Mouse (Mus musculus): Measurements from ENCODE around the gene Ggt6. TPM values are rescaled to one million over a fixed set of nuclear protein-coding genes. Genes with fewer than 3 reads are reported as not detected.

Gene Ggt6
- not detected for polyA plus RNA-seq (2017; shearing (Covaris generic))

DNA sequence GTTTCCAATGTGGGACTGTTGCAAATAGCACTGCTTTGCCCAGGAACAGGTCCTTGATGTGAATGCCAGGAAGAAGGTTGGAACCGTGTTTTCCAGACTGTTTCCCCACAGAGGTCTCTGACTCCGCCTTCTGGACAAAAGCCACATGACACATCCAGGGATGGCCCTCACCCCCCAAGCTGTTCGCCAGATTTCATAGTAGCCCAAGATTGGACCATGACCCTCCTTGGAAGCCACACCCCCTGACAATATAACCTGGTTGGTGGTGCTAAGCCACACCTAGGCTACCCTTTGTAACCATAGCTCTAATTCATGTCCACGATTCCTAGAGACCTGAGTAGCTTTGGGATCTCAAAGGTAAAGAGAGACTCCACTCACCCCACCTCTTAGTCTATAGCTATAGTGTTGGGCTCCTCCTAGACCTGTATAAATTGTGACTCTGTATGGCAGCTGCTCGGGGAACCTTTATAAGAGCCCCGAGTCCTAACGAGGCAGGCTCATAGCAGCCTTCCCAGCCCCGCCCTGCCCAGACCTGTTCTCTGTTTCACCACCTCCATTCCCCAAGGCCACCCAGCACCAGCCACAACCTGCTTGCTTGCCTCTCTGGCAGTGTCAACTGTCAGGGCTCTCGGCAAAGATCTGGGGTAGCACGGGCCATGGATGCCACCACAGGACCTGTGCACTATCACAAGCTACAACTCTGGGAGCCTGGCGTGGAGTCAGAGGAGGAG lies at the start of gene Ggt6:
Ggt6 (plus strand) TSS at position 564 of the 731 bp plus-strand sequence.

DNA sequence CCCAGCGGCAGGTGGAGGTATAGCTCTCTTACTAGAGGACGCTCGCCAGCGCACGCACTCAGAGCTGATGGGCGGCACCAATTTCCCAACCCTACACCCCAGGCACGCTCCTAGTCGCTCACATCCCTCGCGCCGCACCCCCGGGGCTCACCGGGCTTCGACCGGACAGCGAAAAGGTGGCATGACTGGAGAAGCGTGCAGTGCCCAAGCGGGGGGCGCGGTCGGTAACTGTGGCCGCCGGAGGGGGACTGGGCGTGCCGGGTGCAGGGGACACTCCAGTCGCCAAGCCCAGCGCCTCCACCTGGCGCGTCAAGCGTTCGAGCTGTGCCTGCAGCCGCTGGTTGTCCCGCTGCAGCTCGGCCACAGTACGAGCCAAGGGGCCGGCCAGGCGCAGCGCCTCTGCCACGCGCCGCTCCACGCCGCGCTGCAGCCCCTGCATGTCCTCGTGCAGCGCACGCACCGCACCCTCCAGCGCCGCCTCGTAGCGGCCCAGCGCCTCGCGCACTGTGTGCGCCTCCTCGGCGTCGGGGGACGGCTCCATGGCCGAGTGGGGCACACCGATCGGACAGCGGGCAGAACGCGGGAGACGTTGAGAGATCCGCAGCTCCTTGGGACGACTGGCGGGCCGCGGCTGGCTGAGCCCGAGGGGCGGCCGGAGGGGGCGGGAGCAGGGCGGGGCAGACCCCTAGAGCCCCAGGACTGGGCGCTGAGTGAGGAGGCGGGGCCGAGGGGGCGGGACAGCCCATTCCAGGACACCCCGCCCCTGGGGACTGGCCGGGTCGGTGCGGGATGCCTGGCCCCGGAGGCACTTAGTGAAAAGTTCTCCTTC lies 24.0 kb upstream of the Ggt6 start, which contains the start of gene Smtnl2:
Smtnl2 (minus strand) TSS at position 621 of the 829 bp plus-strand sequence.

DNA sequence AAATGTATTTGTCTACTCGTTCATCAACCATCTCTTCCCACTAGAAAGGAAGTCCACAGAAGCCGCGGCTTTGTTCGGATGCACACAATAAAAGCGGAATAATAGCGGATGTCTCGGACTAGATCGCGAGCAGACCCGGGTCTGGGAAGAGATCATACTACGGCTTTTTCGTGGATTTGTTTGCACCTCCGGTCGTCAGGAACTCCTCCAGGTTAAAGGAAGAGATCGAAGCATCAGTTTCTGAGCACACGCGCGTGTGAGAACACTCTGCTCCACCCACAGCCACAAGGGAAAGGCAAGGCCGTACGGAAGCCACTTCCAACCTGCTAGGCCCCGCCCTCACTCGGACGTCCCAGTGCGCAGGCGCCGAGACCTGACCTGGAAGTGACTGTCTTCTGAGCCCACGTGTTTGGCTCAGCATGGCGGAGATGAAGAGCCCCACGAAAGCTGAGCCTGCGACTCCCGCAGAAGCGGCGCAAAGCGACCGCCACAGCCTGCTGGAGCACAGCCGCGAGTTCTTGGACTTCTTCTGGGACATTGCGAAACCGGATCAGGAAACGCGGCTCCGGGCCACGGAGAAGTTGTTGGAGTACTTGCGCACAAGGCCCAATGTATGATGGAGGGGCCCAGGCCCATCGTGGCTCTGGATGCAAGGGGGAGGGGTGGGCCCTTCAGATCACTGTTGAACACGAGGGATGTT lies 5.8 kb downstream of the Ggt6 start, which contains the start of gene Mybbp1a:
Mybbp1a (plus strand) TSS at position 391 of the 700 bp plus-strand sequence.

Other genes starting within 250 kb of the Ggt6 start
- gene Gm43951, start 228.7 kb upstream of the Ggt6 start, polyA plus RNA-seq (2017; shearing (Covaris generic)): 0.39 TPM
- 39.8 TPM for gene 4933427D14Rik, start 228.1 kb upstream of the Ggt6 start, polyA plus RNA-seq (2017; shearing (Covaris generic))
- gene Txndc17, start 228.0 kb upstream of the Ggt6 start, polyA plus RNA-seq (2017; shearing (Covaris generic)): 109 TPM
- gene Med31, start 219.9 kb upstream of the Ggt6 start, polyA plus RNA-seq (2017; shearing (Covaris generic)): 26.4 TPM
- gene Slc13a5, start 168.3 kb upstream of the Ggt6 start, polyA plus RNA-seq (2017; shearing (Covaris generic)): not detected
- 87.9 TPM for gene Xaf1, start 133.9 kb upstream of the Ggt6 start, polyA plus RNA-seq (2017; shearing (Covaris generic))
- gene Fbxo39, start 121.1 kb upstream of the Ggt6 start, polyA plus RNA-seq (2017; shearing (Covaris generic)): 0.34 TPM
- gene Tekt1, start 73.1 kb upstream of the Ggt6 start, polyA plus RNA-seq (2017; shearing (Covaris generic)): not detected
- gene Smtnl2, start 23.8 kb upstream of the Ggt6 start, polyA plus RNA-seq (2017; shearing (Covaris generic)): not detected
- 123 TPM for gene Mybbp1a, start 5.8 kb downstream of the Ggt6 start, polyA plus RNA-seq (2017; shearing (Covaris generic))
- not detected for gene Spns2, start 54.4 kb downstream of the Ggt6 start, polyA plus RNA-seq (2017; shearing (Covaris generic))
- 0.76 TPM for gene Spns3, start 115.0 kb downstream of the Ggt6 start, polyA plus RNA-seq (2017; shearing (Covaris generic))
- 67.1 TPM for gene Ube2g1, start 171.8 kb downstream of the Ggt6 start, polyA plus RNA-seq (2017; shearing (Covaris generic))

All from inflammation-experienced regulatory T-cells, adult 16 weeks (primary cell).